Mouse (Mus musculus) embryo, embryonic 10 days (tissue): ENCODE results near the gene Pmm2.

ENCODE experiments used
- DNase-seq: peaks from one replicate; pipeline ENCODE4 v3.0.0-alpha.2; 2015; ENCODE audit warnings: low spot score

Gene Pmm2

DNA sequence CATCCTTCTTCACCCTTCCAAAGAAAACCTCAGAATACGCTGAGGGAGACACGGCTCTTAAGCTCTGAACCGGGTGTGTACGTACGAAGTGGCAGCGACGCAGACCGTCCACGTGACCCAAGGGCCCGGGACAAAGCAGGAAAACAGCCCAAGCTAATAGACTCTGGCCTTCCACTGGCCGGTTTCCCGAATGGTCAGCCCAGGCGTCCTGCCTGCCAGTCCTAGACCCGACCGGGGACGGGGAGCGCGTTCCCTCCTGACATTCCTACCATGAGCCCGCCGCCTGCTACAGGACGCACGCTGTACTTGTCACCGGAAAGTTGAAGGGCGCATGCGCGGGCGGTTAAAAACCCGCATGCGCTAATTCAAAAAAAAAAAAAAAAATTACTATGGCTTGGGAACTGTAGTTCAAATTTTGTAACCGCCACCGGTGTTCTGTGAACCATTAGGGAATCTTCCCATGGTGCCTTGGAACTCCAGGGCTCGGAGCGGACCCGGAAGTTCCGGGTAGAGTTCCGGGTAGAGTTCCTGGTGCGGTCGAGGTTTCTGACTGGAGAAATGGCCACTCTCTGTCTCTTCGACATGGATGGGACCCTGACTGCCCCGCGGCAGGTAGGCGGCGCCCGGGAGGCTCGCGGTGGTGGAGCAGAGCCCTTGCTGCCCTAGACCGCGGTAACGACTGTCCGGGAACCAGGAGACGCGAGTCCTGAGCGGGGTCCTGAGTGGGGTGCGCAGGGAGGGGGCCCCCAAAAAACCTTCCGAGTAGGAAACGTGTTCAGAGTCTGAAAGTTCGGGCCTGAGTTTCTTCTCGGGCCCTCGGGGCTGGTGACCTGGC, at the start of gene Pmm2, which contains the start of gene Tmem186:
Gene Pmm2 (plus strand): TSS at position 458 of the 835 bp plus-strand sequence.
Gene Tmem186 (minus strand): TSS at position 496 of the 835 bp plus-strand sequence.
- DNase-seq = peak; percentile 87

GRCm38 (mm10) chr16:8595411-8595810, 42.1 kb upstream of the Pmm2 start:
- no peak for DNase-seq

GRCm38 (mm10) chr16:8596336-8596735, 41.1 kb upstream of the Pmm2 start:
- no peak for DNase-seq

DNA sequence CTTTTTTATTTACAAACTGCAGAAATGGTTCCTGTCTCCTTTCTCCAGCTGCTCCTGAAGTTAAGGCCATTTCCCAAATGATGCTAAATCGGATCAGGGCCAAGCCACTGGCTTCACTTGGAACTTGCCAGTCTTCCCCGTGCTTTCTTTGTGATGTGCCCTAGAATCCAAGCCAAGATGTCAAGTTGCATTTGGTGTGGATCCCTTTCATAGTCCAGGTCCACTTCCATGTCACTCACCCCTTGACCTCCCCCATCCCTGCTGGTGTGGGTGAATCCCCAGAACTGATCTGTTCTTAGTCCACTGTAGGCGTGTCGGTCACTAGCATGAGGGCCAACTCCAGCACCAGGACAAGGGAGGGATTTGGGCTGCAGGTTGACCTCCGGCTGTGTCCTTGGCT, 40.0 kb upstream of the Pmm2 start:
- DNase-seq = no peak

DNA sequence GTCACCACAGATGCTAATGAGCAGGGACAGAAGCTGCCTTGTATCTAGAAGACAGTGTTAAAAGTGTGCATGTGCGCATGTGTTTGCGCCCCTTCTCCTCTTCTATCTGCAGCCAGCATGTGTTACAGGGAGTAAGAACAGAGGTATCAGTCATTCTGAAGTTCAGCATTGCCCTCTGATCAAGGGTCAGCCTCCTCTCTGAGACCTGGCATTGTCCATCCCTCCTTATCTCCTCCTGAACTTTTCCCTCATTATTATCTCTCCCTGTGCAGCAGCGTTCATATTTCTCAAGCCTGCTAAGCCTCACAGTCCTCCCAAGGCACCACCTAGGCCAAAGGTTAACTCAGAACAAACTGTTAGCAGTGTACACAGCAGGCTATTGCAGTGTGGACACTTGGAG, 33.7 kb upstream of the Pmm2 start:
- no peak for DNase-seq

DNA sequence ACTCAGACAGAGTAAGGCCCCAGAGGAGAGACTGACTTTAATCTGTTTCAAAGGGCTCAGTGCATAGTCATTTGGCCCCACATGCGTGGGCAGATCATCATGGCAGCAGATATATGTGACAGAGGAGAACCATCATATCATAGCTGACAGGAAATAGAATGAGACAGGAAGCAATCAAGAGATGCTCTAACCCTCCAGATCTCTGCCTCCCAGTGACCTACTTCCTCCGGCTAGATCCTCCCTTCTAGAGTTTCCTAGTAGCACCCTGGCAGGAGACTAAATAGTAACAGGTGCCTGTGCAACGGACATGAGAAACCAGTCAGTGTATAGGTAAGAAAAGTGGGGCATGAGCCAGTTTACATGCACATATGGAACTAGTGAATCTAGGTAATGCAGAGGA, 27.1 kb upstream of the Pmm2 start:
- no peak for DNase-seq

DNA sequence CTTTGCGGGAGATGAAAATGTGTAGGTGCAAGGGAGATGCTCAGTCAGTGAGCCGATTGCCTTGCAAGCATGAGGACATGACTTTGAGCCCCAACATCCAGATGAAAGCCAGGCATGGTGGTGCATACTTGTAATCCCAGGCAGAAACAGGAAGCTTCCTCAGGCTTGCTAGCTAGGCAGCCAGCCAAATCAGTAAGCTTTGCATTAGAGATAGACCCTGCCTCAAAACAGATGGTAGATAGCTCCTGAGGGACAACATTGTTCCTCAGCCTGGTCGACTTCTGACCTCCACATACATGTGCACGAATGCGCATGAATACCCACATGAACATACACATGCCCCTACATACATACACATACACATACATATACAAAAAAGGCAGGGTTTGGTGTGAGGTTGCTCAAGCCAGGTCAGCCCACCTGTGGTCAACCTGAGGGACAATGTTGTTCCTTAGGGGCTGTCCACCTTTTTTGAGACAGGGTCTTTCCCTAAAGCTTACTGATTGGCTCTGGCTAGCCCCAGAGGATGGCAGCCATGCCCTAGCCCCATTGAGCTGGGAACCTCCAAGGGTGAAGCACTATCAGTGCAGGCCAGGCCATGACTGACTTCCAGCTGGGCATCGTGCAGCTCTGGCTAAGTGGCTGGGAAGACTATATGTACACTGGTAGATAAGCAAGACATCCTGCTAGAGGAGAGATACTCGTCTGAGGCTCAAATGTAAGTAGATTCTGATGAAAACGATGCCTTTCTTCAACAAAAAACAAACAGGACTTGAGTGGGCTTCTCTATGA, 25.1 kb upstream of the Pmm2 start:
- DNase-seq = no peak

DNA sequence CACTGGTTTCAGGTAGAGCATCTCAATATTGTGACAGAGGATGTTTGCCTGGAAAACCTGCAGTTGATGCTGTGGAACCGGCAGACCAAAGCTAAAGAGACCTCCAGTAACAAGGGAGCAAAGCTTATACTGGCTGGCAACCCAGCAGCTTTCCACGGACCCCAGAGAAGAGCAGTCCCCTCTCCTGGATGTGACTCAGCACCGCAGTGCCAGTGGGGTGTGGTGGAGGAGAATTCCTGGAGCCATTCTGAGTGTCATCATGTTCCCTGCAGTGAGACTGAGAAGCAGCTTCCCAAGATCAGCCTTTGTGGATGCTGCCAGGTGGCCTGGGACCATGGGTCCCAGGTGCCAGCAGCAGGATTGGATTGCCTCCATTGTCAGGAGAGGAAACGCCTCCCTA, 24.4 kb upstream of the Pmm2 start:
- DNase-seq = no peak

GRCm38 (mm10) chr16:8613447-8613846, 24.0 kb upstream of the Pmm2 start:
- DNase-seq = no peak

GRCm38 (mm10) chr16:8619659-8620314, 17.7 kb upstream of the Pmm2 start:
- DNase-seq = peak; percentile 70

DNA sequence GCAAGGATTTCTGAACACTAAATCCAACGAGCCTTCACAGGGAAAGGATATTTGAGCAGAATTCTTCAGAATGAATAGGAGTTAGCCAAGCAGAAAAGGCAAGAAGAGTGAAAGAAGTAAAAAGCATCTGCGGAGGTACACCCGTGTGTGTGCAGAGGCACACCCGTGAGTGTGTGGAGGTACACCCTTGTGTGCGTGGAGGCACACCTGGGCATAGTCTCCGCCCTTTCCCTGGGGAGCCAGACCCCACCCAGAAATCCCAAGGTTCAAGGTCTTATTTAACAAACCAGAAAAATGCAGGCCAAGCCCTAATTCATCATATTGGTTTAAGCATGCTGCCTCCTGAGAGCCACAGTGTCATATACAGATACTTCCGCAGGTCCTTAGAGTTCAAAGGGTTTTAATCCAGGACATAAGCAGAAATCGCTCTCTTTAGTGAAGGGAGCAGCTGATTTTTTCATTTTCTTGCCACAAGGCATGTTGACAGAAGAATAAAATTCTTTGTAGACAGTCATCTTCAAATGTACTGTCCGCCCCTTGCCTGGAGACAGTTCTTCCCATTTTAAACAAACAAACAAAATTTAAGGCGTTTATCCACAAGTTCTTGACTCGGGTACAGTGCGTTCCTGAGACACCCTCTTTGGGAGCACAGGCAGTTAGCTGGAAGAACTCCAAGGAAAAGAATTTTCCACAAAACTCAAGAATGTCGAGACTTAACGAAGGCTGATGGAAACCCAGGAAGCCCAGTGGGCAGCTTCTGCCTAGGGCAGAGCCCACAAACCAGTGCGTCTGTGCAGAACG, 17.0 kb upstream of the Pmm2 start:
- no peak for DNase-seq

DNA sequence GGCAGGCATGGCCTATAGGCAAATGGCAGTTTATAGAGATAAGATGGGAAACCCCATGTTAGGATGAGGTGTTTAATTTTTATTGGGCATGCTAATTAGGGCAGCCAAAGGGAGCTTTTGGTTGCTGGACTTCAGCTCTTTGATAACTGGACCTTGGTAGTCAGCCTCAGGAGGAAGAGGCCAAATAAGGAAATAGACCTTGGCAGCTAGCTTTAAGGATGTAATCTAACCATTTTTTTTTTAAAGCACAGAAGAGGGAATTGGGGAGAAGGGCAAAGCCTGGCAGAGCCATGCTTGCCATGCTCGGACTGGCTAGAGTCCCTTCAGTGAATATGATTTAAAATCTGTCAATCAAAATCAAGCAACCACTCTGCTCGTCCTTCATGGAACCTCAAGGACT, 7.1 kb upstream of the Pmm2 start:
- DNase-seq = no peak

DNA sequence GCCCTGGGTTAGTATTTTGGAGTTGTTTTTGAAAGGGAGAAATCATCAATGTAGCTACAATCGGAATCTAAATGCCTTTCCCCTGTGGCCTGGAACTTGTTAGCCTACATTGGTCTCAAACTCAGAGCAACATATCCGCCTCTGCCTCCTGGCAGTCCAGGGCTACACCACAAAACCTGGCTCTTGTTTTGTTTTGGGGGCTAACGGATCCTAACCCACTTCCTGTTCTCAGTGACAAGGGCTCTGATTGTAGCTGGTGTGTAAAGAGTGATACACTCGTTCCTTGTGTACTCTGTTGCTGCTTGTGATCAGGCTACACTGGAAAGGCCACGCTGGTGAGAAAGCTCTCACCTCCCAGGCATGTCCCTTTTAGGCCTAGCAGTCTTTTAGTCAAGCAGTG, 6.0 kb upstream of the Pmm2 start:
- DNase-seq = no peak

GRCm38 (mm10) chr16:8636867-8637216, 632 bp upstream of the Pmm2 start:
- DNase-seq = no peak

DNA sequence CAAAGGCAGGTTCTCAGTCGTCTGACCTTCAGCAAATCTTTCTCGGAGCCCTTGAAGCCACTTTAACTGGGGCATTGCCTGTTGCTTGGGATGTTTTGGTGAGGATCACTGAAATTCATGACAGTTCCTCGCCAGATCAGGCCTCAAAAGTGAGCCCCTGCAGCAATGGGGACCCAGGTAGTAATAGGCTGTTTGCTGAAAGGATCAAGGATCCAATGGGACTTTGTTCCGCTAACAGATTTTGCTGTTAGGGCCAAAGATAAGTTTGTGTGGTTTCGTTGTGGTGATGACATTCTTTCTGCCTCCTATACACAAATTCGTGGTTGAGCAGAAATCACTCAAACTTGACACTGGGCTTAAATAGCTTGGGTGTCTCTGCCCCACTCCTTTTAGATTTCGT, 657 bp downstream of the Pmm2 start:
- DNase-seq = no peak

DNA sequence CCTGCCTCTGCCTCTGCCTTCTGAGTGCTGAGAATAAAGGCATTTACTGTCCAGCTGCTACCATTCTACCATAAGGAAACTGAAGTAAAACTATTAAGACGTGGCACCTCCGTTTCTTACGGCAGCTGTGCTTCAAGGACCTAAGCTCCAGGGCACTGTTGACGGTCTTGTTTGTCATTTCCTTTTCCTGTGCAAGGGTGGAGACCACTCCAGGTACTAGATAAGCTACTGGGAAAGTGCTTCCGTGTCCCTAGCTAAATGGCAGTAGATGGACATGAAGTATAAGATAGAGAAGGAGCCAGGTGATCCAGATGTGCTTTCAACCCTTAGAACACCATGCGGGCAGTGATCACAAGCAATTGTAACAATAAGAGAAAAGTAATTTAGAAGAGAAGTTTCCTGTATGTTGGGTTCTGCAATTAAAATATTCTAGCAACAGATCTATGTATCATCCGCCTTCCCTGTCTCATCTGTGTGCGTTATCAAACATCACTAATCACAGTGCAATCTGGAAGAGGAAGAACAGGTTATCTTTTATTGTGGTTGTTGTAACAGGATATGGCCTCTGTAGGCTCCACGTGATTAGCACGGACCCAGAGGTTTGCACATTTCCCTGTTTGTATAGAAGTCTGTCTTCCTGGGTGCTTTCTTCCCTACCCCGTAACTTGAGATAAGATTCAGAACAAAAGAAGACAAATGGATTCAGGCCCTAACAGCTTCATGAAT, 2.2 kb downstream of the Pmm2 start:
- DNase-seq = no peak

- DNase-seq = peak; percentile 65
These were observed 6.4 kb downstream of the Pmm2 start for GRCm38 (mm10) chr16:8643855-8644254.

GRCm38 (mm10) chr16:8645546-8645945, 8.1 kb downstream of the Pmm2 start:
- no peak for DNase-seq

- DNase-seq = no peak
These were observed 12.5 kb downstream of the Pmm2 start for GRCm38 (mm10) chr16:8650007-8650406.

- no peak for DNase-seq
These were observed 17.6 kb downstream of the Pmm2 start for GRCm38 (mm10) chr16:8655108-8655507.

- no peak for DNase-seq
These were observed 18.1 kb downstream of the Pmm2 start for GRCm38 (mm10) chr16:8655599-8655998.
